Mouse (Mus musculus) CH12.LX (cell line): Measurements from ENCODE around the gene Tradd. TPM values are rescaled to one million over a fixed set of nuclear protein-coding genes. Genes with fewer than 3 reads are reported as not detected.

ENCODE experiments used
- DNase-seq: peaks from one replicate; pipeline ENCODE4 v3.0.0-alpha.2; 2013; ENCODE audit errors: extremely low read depth
- H3K27ac ChIP-seq: 2 replicates; pipeline ENCODE4 v1.5.1; 2012; ENCODE audit warnings: low read depth, mild to moderate bottlenecking, control low read depth, moderate library complexity; ENCODE audit not compliant: insufficient read depth
- H3K27me3 ChIP-seq: replicated peaks from 2 replicates; pipeline ENCODE3; 2012; ENCODE audit warnings: inconsistent platforms
- H3K36me3 ChIP-seq, 2 experiments: replicated peaks in 1 of 2; 2 replicates each; pipeline versions ENCODE3 to v1.6.1; 2012; ENCODE audit warnings: inconsistent platforms in 1 of 2, low read length in 1 of 2, mild to moderate bottlenecking in 1 of 2, mixed read lengths in 1 of 2, moderate library complexity in 1 of 2; ENCODE audit not compliant: control insufficient read depth in 1 of 2, insufficient read depth in 1 of 2
- H3K4me1 ChIP-seq, 2 experiments: 2 replicates each; pipeline ENCODE4 v1.6.1; 2012; ENCODE audit warnings: inconsistent platforms in 1 of 2, moderate library complexity in 1 of 2; ENCODE audit not compliant: insufficient read depth in 2 of 2, control insufficient read depth in 1 of 2
- H3K4me2 ChIP-seq: 2 replicates; pipeline ENCODE4 v1.6.1; 2012; ENCODE audit warnings: low read depth, mild to moderate bottlenecking, control low read depth; ENCODE audit not compliant: poor library complexity, insufficient read depth, severe bottlenecking
- H3K4me3 ChIP-seq, 3 experiments: fragments of 150-350 bp in 1 of 3; sonication (generic) in 1 of 3; replicated peaks in 1 of 3; 2 replicates each; pipeline versions ENCODE3 to v1.5.1; 2011 to 2012; ENCODE audit warnings: low read depth in 2 of 3, low read length in 2 of 3, mild to moderate bottlenecking in 2 of 3, moderate library complexity in 2 of 3, control low read depth in 1 of 3, improper control_type of control experiment in 1 of 3, inconsistent platforms in 1 of 3, mixed read lengths in 1 of 3; ENCODE audit not compliant: poor library complexity in 1 of 3
- H3K79me2 ChIP-seq: replicated peaks from 2 replicates; pipeline ENCODE4 v1.6.1; 2012; ENCODE audit warnings: mild to moderate bottlenecking, moderate library complexity; ENCODE audit not compliant: control insufficient read depth, poor library complexity, insufficient read depth, severe bottlenecking; ENCODE audit errors: extremely low read depth
- H3K9ac ChIP-seq: 2 replicates; pipeline ENCODE4 v1.6.1; 2012; ENCODE audit warnings: low read depth, mild to moderate bottlenecking, control low read depth, moderate library complexity; ENCODE audit not compliant: insufficient read depth
- H3K9me3 ChIP-seq: replicated peaks from 2 replicates; pipeline ENCODE3; 2012; ENCODE audit warnings: low read length, inconsistent platforms, mixed read lengths
- CHD1 ChIP-seq: IDR thresholded peaks from 2 replicates; pipeline ENCODE4 v1.6.1; 2012; ENCODE audit warnings: low read depth, low read length, improper control_type of control experiment, inconsistent platforms
- EP300 ChIP-seq: IDR thresholded peaks from 2 replicates; pipeline ENCODE4 v1.6.1; 2011; ENCODE audit warnings: low read length, improper control_type of control experiment
- GABPA ChIP-seq: IDR thresholded peaks from 2 replicates; pipeline ENCODE4 v1.6.1; 2012; ENCODE audit warnings: low read depth, low read length, improper control_type of control experiment, inconsistent platforms; ENCODE audit not compliant: insufficient replicate concordance
- HCFC1 ChIP-seq: IDR thresholded peaks from 2 replicates; pipeline ENCODE4 v1.6.1; 2012; ENCODE audit warnings: low read depth, mild to moderate bottlenecking, inconsistent platforms, low read length, improper control_type of control experiment
- JUN ChIP-seq: IDR thresholded peaks from 2 replicates; pipeline ENCODE4 v1.6.1; 2011; ENCODE audit warnings: low read depth, mild to moderate bottlenecking, low read length, improper control_type of control experiment, moderate library complexity; ENCODE audit not compliant: insufficient read depth
- KAT2A ChIP-seq: IDR thresholded peaks from 2 replicates; pipeline ENCODE4 v1.6.1; 2012; ENCODE audit warnings: low read length, improper control_type of control experiment, inconsistent platforms; ENCODE audit not compliant: insufficient replicate concordance
- MAZ ChIP-seq: IDR thresholded peaks from 2 replicates; pipeline ENCODE4 v1.6.1; 2012; ENCODE audit warnings: low read depth, mild to moderate bottlenecking, inconsistent platforms, low read length, improper control_type of control experiment, moderate library complexity
- MEF2A ChIP-seq: IDR thresholded peaks from 2 replicates; pipeline ENCODE4 v1.6.1; 2014; ENCODE audit warnings: low read depth, mild to moderate bottlenecking, inconsistent platforms, low read length, improper control_type of control experiment, borderline replicate concordance
- MXI1 ChIP-seq: IDR thresholded peaks from 2 replicates; pipeline ENCODE4 v1.6.1; 2011; ENCODE audit warnings: mild to moderate bottlenecking, low read depth, low read length, improper control_type of control experiment
- NRF1 ChIP-seq: IDR thresholded peaks from 2 replicates; pipeline ENCODE4 v1.6.1; 2014; ENCODE audit warnings: low read depth, mild to moderate bottlenecking, inconsistent platforms, low read length, improper control_type of control experiment, moderate library complexity
- PAX5 ChIP-seq: IDR thresholded peaks from 2 replicates; pipeline ENCODE4 v1.6.1; 2012; ENCODE audit warnings: low read length, inconsistent platforms, mixed read lengths
- POLR2A ChIP-seq: IDR thresholded peaks from 2 replicates; pipeline ENCODE4 v1.6.1; 2011; ENCODE audit warnings: low read depth, mild to moderate bottlenecking, improper control_type of control experiment, low read length
- POLR2AphosphoS2 ChIP-seq: IDR thresholded peaks from 2 replicates; pipeline ENCODE4 v1.6.1; 2011; ENCODE audit warnings: low read depth, low read length, improper control_type of control experiment
- RCOR1 ChIP-seq: conservative IDR thresholded peaks from 2 replicates; pipeline ENCODE4 v1.6.1; 2012; ENCODE audit warnings: low read depth, mild to moderate bottlenecking, inconsistent platforms, low read length, improper control_type of control experiment
- ZKSCAN1 ChIP-seq: IDR thresholded peaks from 2 replicates; pipeline ENCODE4 v1.6.1; 2012; ENCODE audit warnings: low read depth, inconsistent platforms, low read length, improper control_type of control experiment, borderline replicate concordance
- ZMIZ1 ChIP-seq: IDR thresholded peaks from 2 replicates; pipeline ENCODE4 v1.6.1; 2012; ENCODE audit warnings: low read depth, mild to moderate bottlenecking, inconsistent platforms, low read length, improper control_type of control experiment
- ZNF384 ChIP-seq: IDR thresholded peaks from 2 replicates; pipeline ENCODE4 v1.6.1; 2012; ENCODE audit warnings: low read depth, low read length, improper control_type of control experiment, inconsistent platforms
- dilution Hi-C: fragments of 300-500 bp; cut with MboI; formaldehyde crosslinking; loops from 2 replicates; pipeline ENCODE4 v1.14.3; 2020; ENCODE audit warnings: low sequenced_read_pairs; ENCODE audit not compliant: extremely low pct_unique_long_range_greater_than_20kb, extremely low pct_ligation_motif_present
- in situ Hi-C: fragments of 300-500 bp; cut with MboI; formaldehyde crosslinking; loops from 3 replicates; pipeline ENCODE4 v1.14.3; 2019; ENCODE audit warnings: low sequenced_read_pairs, low pct_ligation_motif_present, low pct_unique_long_range_greater_than_20kb, mixed read lengths
- polyA plus RNA-seq: library from polyadenylated mRNA; unstranded; fragments of >175 nt; gene quantifications from 2 replicates; pipeline ENCODE4 v1.2.1, GENCODE M21; 2012; ENCODE audit warnings: low read depth; ENCODE audit not compliant: insufficient read length
- total RNA-seq, 2 experiments: library from RNA; depleted of rRNA; stranded (reverse); fragments of 300-350 nt in 1 of 2; fragments of >200 nt in 1 of 2; gene quantifications; 2 replicates each; pipeline ENCODE4 v1.2.3; 2012 to 2014

The Tradd gene
- total and polyA plus RNA-seq, 3 experiments = 18.6 to 30.8 (median 20.4) TPM

- dilution Hi-C loops (no loop called here), in situ Hi-C loops (no loop called here)
- H3K27me3 ChIP-seq = no peaks in the 10 kb centered on the region
- H3K9ac ChIP-seq = no peak overlapping the region
- no peaks in the 10 kb centered on the region for H3K79me2 ChIP-seq
- peaks cover 7 to 17% of the 10 kb centered on the region in 2 experiments for H3K4me1 ChIP-seq
- no peak overlapping the region for H3K4me3 ChIP-seq
- DNase-seq = no peak
- no peak overlapping the region for H3K4me2 ChIP-seq
- TF ChIP-seq MXI1 = no peak
- no peak for TF ChIP-seq MAZ
- no peak for TF ChIP-seq PAX5
- no peak for TF ChIP-seq MEF2A
- no peak for TF ChIP-seq HCFC1
- no peak for TF ChIP-seq KAT2A
- no peak for TF ChIP-seq ZKSCAN1
- no peak for TF ChIP-seq CHD1
- TF ChIP-seq RCOR1 = no peak
- TF ChIP-seq POLR2A = no peak
- no peak for TF ChIP-seq EP300
- no peak for TF ChIP-seq POLR2AphosphoS2
- TF ChIP-seq ZNF384 = no peak
- TF ChIP-seq GABPA = no peak
- TF ChIP-seq ZMIZ1 = no peak
- TF ChIP-seq, all 38 proteins: peak for 0
- peaks cover 47 to 86% of the 10 kb centered on the region in 2 experiments for H3K36me3 ChIP-seq
- H3K27ac ChIP-seq = no peak overlapping the region
- no peaks in the 10 kb centered on the region for H3K9me3 ChIP-seq
Measured at GRCm38 (mm10) chr8:105252680-105253537, 11.5 kb downstream of the Tradd start.

GRCm38 (mm10) chr8:105251954-105252353 lies 12.5 kb downstream of the Tradd start:
- H3K4me1 ChIP-seq = peaks cover 7 to 17% of the 10 kb centered on the region in 2 experiments
- DNase-seq = no peak
- H3K9ac ChIP-seq = no peak overlapping the region
- no peaks in the 10 kb centered on the region for H3K9me3 ChIP-seq
- no peak for TF ChIP-seq JUN
- no peak for TF ChIP-seq NRF1
- H3K27me3 ChIP-seq = no peaks in the 10 kb centered on the region
- in situ Hi-C loops (no loop called here), dilution Hi-C loops (no loop called here)
- H3K4me2 ChIP-seq = no peak overlapping the region
- peaks cover 49 to 88% of the 10 kb centered on the region in 2 experiments for H3K36me3 ChIP-seq
- H3K4me3 ChIP-seq = no peak overlapping the region
- H3K79me2 ChIP-seq = no peaks in the 10 kb centered on the region
- H3K27ac ChIP-seq = no peak overlapping the region
